Mouse (Mus musculus): ENCODE results near the gene Mfap4. TPM values are rescaled to one million over a fixed set of nuclear protein-coding genes. Genes with fewer than 3 reads are reported as not detected.

Mfap4 gene
- polyA plus RNA-seq, 1 experiment from 2014 or later: 18.0 TPM

Other genes with a start within 250 kb of the Mfap4 start
- 26.5 and 30.5 TPM in 2 replicates for gene Aldh3a2, start 218.0 kb upstream of the Mfap4 start, polyA plus RNA-seq (2015; fragmentation: Nextera tagmentation; extraction: Ambion mirVana)
- 0.09 TPM in 1 of 2 replicates, not detected in the other for gene Slc47a2, start 142.6 kb upstream of the Mfap4 start, polyA plus RNA-seq (2015; fragmentation: Nextera tagmentation; extraction: Ambion mirVana)
- gene Slc47a1, start 107.1 kb upstream of the Mfap4 start, polyA plus RNA-seq (2015; fragmentation: Nextera tagmentation; extraction: Ambion mirVana): 0.21 and 0.46 TPM in 2 replicates
- 39.5 and 43.0 TPM in 2 replicates for gene Rnf112, start 31.3 kb upstream of the Mfap4 start, polyA plus RNA-seq (2015; fragmentation: Nextera tagmentation; extraction: Ambion mirVana)
- gene Mapk7, start 9.0 kb downstream of the Mfap4 start, polyA plus RNA-seq (2015; fragmentation: Nextera tagmentation; extraction: Ambion mirVana): 63.0 and 66.7 TPM in 2 replicates
- 31.5 and 32.8 TPM in 2 replicates for gene B9d1, start 19.7 kb downstream of the Mfap4 start, polyA plus RNA-seq (2015; fragmentation: Nextera tagmentation; extraction: Ambion mirVana)
- 78.0 and 82.3 TPM in 2 replicates for gene Epn2, start 94.3 kb downstream of the Mfap4 start, polyA plus RNA-seq (2015; fragmentation: Nextera tagmentation; extraction: Ambion mirVana)
- gene Grap, start 167.8 kb downstream of the Mfap4 start, polyA plus RNA-seq (2015; fragmentation: Nextera tagmentation; extraction: Ambion mirVana): 10.7 and 11.6 TPM in 2 replicates
- 0.11 and 0.26 TPM in 2 replicates for gene Fam83g, start 198.7 kb downstream of the Mfap4 start, polyA plus RNA-seq (2015; fragmentation: Nextera tagmentation; extraction: Ambion mirVana)
- gene Slc5a10, start 235.4 kb downstream of the Mfap4 start, polyA plus RNA-seq (2015; fragmentation: Nextera tagmentation; extraction: Ambion mirVana): not detected in 2 replicates